Mouse (Mus musculus): ENCODE measurements around the gene Pfpl. TPM values are rescaled to one million over a fixed set of nuclear protein-coding genes. Genes with fewer than 3 reads are reported as not detected.

Pfpl gene
- polyA plus RNA-seq, 1 experiment from 2014 or later = not detected

DNA sequence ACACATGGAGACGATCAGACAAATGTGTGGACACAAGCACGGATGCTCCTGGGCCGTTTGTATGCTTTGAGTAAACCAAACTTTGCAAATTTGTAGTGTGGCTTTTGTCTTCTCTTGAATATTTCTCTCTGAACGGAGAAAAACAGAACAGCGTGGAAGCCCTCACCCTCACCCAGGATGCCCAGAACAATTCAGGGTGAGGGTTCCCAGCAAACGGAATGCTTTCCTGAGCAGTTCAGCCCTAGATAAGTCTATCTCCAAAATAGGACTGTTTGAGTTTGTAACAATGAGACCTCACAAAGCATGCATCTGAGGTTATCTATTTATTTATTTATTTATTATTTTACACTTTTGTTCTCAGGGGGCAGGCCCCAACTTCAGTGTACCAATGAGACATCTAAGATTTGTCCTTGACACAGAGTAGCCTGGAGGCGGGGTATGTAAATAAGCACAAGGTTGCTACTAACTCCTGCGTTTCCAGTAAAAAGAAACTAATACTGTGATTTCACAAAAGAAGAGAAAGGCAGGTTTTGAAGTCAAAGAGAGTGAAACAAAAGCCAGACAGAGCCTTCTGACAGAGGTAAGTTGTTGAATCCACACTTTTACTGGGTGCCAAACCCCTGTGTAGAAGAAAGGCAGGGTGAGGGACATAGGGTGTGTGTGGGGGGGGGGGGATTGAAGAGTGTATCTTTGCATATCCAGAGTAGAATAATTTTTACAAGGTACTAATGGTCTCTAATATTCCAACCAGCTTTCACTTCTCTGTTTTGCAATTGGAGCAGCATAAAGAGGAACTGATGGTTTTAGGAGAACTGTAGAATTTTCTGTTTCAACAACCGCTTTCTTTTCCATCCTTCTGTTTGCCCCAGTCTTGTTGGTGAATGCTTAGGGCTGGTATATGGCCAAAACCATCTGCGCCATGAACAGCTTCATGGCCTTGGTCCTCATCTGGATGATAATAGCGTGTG is 32.9 kb downstream of the Pfpl start, which contains the start of gene Mpeg1:
Gene Mpeg1, plus strand, starts transcription at position 498 of the 968 bp plus-strand sequence.
- ATAC-seq = no peak
- Histone ChIP-seq H3K4me2 (ENCODE audit: low read length) (no peak within 1 kb of the TSS), H3K27me3 (replicated peaks; ENCODE audit: control insufficient read depth, insufficient read depth, low read length) (no peaks in the 10 kb centered on the region), H3K9ac (ENCODE audit: low read length) (no peak within 1 kb of the TSS), H3K36me3 (ENCODE audit: control insufficient read depth, insufficient read depth, low read length) (no peaks in the 10 kb centered on the region), H3K9me3 (replicated peaks; ENCODE audit: control insufficient read depth, low read length) (no peaks in the 10 kb centered on the region), H3K4me1 (ENCODE audit: control insufficient read depth, insufficient read depth, low read length) (no peaks in the 10 kb centered on the region), H3K4me3 (ENCODE audit: low read depth, low read length) (no peak within 1 kb of the TSS), H3K27ac (ENCODE audit: low read depth, low read length) (no peak within 1 kb of the TSS)
- 88% methylated on average over 11 of the region's 11 CpGs for WGBS
- DNase-seq (ENCODE audit: low spot score) = no peak

DNA sequence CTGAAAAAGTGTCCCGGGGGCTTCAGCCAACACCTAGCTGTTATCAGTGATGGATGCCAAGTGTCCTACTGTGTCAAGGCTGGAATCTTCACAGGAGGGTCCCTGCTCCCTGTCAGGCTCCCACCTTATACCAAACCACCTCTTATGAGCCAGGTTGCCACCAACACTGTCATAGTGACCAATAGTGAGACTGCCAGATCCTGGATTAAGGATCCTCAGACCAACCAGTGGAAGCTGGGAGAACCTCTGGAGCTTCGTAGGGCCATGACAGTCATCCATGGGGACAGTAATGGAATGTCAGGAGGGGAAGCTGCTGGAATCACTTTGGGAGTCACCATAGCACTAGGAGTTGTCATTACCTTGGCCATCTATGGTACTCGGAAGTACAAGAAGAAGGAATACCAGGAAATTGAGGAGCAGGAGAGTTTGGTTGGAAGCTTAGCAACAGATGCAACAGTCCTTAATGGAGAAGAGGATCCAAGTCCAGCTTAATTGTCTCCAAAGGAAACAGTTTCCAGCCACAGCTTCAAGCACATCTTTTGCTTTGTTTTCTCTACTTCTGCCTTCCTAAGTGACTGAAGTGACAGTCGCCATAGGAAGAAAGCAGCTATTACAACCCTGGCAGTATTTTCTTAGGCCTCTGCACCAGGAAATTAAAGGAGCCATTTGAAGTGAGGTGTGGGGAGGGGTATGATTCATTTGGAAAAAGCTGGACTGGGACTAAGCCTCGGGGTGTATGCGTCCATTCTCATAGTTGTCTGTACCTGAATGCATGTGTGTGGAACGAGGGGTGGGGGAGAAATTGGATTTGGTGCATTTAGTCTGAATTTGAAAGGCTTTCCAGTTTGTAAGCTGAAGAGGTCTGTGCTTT is 35.4 kb downstream of the Pfpl start:
- H3K9me3 ChIP-seq (replicated peaks; ENCODE audit: control insufficient read depth, low read length) = no peaks in the 10 kb centered on the region

DNA sequence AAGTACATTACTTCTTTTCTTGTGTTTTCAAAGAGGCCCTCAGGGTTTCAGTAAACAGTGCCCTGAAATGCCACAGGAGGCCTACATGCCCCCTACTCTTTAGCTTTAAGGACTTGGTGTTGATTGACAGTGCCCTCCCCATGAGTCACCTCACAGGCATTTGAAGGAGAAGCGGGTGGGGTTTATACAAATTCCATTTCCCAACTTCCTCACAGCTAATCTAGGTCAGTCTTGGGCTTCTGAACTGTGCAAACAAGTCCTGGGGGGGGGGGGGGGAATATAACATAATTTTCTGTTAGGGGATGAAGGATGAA is 36.0 kb downstream of the Pfpl start:
- 17% methylated on average over 1 of the region's 1 CpGs for WGBS
- Histone ChIP-seq H3K9ac (ENCODE audit: low read length) (no peak overlapping the region), H3K27me3 (replicated peaks; ENCODE audit: control insufficient read depth, insufficient read depth, low read length) (no peaks in the 10 kb centered on the region), H3K4me3 (ENCODE audit: low read depth, low read length) (no peak overlapping the region), H3K9me3 (replicated peaks; ENCODE audit: control insufficient read depth, low read length) (no peaks in the 10 kb centered on the region), H3K36me3 (ENCODE audit: control insufficient read depth, insufficient read depth, low read length) (peaks cover 8% of the 10 kb centered on the region), H3K4me2 (ENCODE audit: low read length) (no peak overlapping the region), H3K4me1 (ENCODE audit: control insufficient read depth, insufficient read depth, low read length) (no peaks in the 10 kb centered on the region), H3K27ac (ENCODE audit: low read depth, low read length) (no peak overlapping the region)
- DNase-seq (ENCODE audit: low spot score) = no peak
- ATAC-seq = peak; percentile 54; the same call in 1 of the 2 replicates

More for the DNA sequence above, 35.4 kb downstream of the Pfpl start:
- H3K27me3 ChIP-seq (replicated peaks; ENCODE audit: control insufficient read depth, insufficient read depth, low read length) = no peaks in the 10 kb centered on the region
- H3K4me2 ChIP-seq (ENCODE audit: low read length) = no peak overlapping the region
- H3K4me3 ChIP-seq (ENCODE audit: low read depth, low read length) = no peak overlapping the region
- H3K4me1 ChIP-seq (ENCODE audit: control insufficient read depth, insufficient read depth, low read length) = no peaks in the 10 kb centered on the region
- DNase-seq (ENCODE audit: low spot score) = peak; percentile 37
- H3K9ac ChIP-seq (ENCODE audit: low read length) = 0 out of 2 replicates have a peak overlapping the region, but pooled peaks have one; percentile 18
- peaks cover 2% of the 10 kb centered on the region; the same call in 1 of the 2 replicates for H3K36me3 ChIP-seq (ENCODE audit: control insufficient read depth, insufficient read depth, low read length)
- WGBS = 52% methylated on average over 7 of the region's 7 CpGs
- peak; percentile 27; the same call in 1 of the 2 replicates for ATAC-seq
- H3K27ac ChIP-seq (ENCODE audit: low read depth, low read length) = no peak overlapping the region

DNA sequence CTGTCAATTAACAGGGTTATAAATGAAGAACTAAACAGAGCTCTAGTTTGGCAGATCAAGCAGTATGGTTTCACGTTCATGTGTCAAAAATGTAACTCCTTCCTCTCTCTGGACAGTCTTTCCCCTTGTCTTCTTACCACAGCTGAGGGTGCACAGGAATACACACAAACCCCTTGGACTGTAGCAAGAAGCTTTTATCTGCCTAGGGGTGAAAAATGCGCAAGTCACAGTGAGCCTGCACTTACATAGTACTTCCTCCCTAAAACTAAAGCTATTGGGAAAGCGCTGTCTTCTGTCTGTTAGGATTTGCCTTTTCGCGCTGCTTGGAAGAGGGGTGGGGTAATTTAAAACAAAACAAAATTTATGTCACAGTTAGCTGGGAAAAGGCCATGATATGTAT is 36.4 kb downstream of the Pfpl start:
- H3K4me3 ChIP-seq (ENCODE audit: low read depth, low read length) = no peak overlapping the region
- no peaks in the 10 kb centered on the region for H3K4me1 ChIP-seq (ENCODE audit: control insufficient read depth, insufficient read depth, low read length)
- ATAC-seq (no peak), DNase-seq (ENCODE audit: low spot score) (no peak)
- H3K9me3 ChIP-seq (replicated peaks; ENCODE audit: control insufficient read depth, low read length) = no peaks in the 10 kb centered on the region
- H3K9ac ChIP-seq (ENCODE audit: low read length) = no peak overlapping the region
- H3K27ac ChIP-seq (ENCODE audit: low read depth, low read length) = no peak overlapping the region; the same call in 1 of the 2 replicates
- H3K4me2 ChIP-seq (ENCODE audit: low read length) = no peak overlapping the region
- H3K27me3 ChIP-seq (replicated peaks; ENCODE audit: control insufficient read depth, insufficient read depth, low read length) = no peaks in the 10 kb centered on the region
- peaks cover 13% of the 10 kb centered on the region for H3K36me3 ChIP-seq (ENCODE audit: control insufficient read depth, insufficient read depth, low read length)
- WGBS = 78% methylated on average over 5 of the region's 5 CpGs

DNA sequence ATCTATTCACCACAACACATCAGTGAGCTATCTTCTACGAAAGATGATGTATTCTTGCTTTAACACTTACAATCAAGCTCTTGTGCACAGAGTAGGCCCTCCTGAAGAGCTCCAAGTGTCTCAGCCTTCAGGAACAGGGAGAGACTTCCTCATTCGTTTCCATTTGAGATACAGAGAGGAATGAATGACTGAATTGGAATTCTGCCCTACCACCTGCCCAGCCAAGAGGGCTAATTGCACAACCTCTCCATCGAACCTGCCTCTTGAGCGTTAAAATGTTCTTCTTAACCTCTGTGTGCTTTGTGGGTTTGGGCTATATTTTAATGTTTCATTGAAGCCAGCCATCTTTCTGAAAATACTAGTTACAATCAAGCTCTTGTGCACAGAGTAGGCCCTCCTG is 37.0 kb downstream of the Pfpl start:
- 75% methylated on average over 4 of the region's 4 CpGs for WGBS
- H3K9me3 ChIP-seq (replicated peaks; ENCODE audit: control insufficient read depth, low read length) = no peaks in the 10 kb centered on the region
- DNase-seq (ENCODE audit: low spot score) = no peak
- H3K36me3 ChIP-seq (ENCODE audit: control insufficient read depth, insufficient read depth, low read length) = peaks cover 18% of the 10 kb centered on the region
- no peaks in the 10 kb centered on the region for H3K4me1 ChIP-seq (ENCODE audit: control insufficient read depth, insufficient read depth, low read length)
- H3K9ac ChIP-seq (ENCODE audit: low read length) = no peak overlapping the region
- ATAC-seq = no peak
- H3K27me3 ChIP-seq (replicated peaks; ENCODE audit: control insufficient read depth, insufficient read depth, low read length) = no peaks in the 10 kb centered on the region
- H3K4me3 ChIP-seq (ENCODE audit: low read depth, low read length) = no peak overlapping the region
- H3K27ac ChIP-seq (ENCODE audit: low read depth, low read length) = no peak overlapping the region
- H3K4me2 ChIP-seq (ENCODE audit: low read length) = no peak overlapping the region

DNA sequence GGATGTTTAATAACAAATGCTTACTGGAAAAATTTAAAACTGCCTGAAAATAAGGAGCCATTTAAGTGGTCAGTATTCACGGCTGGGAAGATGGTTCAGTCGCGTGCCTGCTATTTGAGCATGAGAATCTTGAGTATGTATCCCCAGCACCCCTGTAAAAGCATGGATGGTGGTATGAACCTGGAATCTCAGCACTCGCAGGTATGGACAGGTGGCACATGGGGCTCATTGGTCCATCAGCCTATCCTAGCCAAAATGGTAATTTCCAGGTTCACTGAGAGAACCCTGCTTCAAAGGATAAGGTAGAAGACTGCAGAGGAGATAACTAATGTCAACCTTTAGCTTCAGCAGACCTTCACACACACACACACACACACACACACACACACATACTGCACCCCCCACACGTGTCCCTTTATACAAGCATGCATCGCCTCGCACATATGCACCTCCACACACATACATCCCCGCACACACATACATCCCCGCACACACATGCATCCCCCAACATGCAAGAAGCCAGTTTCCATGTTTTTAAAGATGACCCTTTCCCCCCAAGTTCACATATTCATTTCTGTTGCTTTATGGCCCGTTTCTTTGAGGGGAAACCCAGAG is 37.9 kb downstream of the Pfpl start:
- Histone ChIP-seq H3K4me2 (ENCODE audit: low read length) (no peak overlapping the region), H3K4me1 (ENCODE audit: control insufficient read depth, insufficient read depth, low read length) (no peaks in the 10 kb centered on the region), H3K27ac (ENCODE audit: low read depth, low read length) (no peak overlapping the region), H3K27me3 (replicated peaks; ENCODE audit: control insufficient read depth, insufficient read depth, low read length) (no peaks in the 10 kb centered on the region), H3K4me3 (ENCODE audit: low read depth, low read length) (no peak overlapping the region), H3K9me3 (replicated peaks; ENCODE audit: control insufficient read depth, low read length) (no peaks in the 10 kb centered on the region), H3K36me3 (ENCODE audit: control insufficient read depth, insufficient read depth, low read length) (peaks cover 23% of the 10 kb centered on the region), H3K9ac (ENCODE audit: low read length) (no peak overlapping the region)
- DNase-seq (ENCODE audit: low spot score) (no peak), ATAC-seq (0 out of 2 replicates have a peak, but pooled peaks have one; percentile 13)
- 90% methylated on average over 10 of the region's 10 CpGs for WGBS

DNA sequence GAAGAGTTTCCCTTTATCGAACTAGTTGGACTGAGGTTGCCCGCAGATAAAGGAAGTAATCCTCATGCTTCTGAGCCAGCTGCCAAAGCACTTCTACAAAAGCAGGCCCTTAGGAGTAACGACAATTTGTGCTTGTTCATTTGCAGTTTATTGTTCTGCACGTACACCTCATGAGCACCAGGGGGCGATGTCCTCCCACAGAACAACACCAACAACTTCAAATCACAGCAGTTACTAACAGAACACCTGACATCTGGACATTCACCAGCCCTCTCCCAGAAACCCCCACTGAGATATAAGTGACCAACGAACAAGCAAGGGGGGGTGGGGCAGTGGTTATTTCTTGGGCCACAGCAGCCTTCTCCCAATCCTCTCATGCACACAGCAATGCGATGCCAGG is 38.5 kb downstream of the Pfpl start:
- Histone ChIP-seq H3K27ac (ENCODE audit: low read depth, low read length) (no peak overlapping the region), H3K9me3 (replicated peaks; ENCODE audit: control insufficient read depth, low read length) (no peaks in the 10 kb centered on the region), H3K4me2 (ENCODE audit: low read length) (no peak overlapping the region), H3K27me3 (replicated peaks; ENCODE audit: control insufficient read depth, insufficient read depth, low read length) (no peaks in the 10 kb centered on the region), H3K4me1 (ENCODE audit: control insufficient read depth, insufficient read depth, low read length) (no peaks in the 10 kb centered on the region), H3K9ac (ENCODE audit: low read length) (no peak overlapping the region), H3K36me3 (ENCODE audit: control insufficient read depth, insufficient read depth, low read length) (peaks cover 29% of the 10 kb centered on the region), H3K4me3 (ENCODE audit: low read depth, low read length) (no peak overlapping the region)
- ATAC-seq (peak; percentile 41; the same call in 1 of the 2 replicates), DNase-seq (ENCODE audit: low spot score) (peak; percentile 72)
- WGBS = 20% methylated on average over 7 of the region's 7 CpGs

DNA sequence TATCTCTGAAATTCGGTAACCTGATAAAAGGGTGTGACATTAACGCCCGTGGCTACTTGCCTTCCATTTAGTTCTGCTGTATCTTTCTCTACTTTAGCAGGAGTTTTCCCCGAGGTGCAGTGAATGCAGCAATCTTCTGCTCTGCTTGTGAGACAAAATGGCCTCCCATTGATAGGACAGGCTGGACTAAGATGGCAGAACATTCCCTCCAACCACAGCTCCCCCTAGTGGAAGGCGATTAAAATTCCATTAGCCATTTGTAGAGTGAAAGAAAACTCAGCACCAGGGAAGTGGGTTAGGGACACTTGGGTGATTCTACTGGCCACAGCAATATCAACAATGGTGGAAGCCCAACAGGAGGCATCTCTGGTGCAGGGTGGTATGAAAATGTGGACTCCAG is 39.7 kb downstream of the Pfpl start:
- ATAC-seq (no peak), DNase-seq (ENCODE audit: low spot score) (peak; percentile 44)
- H3K27me3 ChIP-seq (replicated peaks; ENCODE audit: control insufficient read depth, insufficient read depth, low read length) = no peaks in the 10 kb centered on the region
- H3K9me3 ChIP-seq (replicated peaks; ENCODE audit: control insufficient read depth, low read length) = no peaks in the 10 kb centered on the region
- no peak overlapping the region for H3K27ac ChIP-seq (ENCODE audit: low read depth, low read length)
- H3K4me1 ChIP-seq (ENCODE audit: control insufficient read depth, insufficient read depth, low read length) = no peaks in the 10 kb centered on the region
- no peak overlapping the region for H3K9ac ChIP-seq (ENCODE audit: low read length)
- 83% methylated on average over 5 of the region's 5 CpGs for WGBS
- H3K36me3 ChIP-seq (ENCODE audit: control insufficient read depth, insufficient read depth, low read length) = peaks cover 38% of the 10 kb centered on the region
- no peak overlapping the region for H3K4me3 ChIP-seq (ENCODE audit: low read depth, low read length)
- no peak overlapping the region for H3K4me2 ChIP-seq (ENCODE audit: low read length)
